Comparison of ENCODE assay signal across 12 mouse cellular contexts in the genomic region with DNA sequence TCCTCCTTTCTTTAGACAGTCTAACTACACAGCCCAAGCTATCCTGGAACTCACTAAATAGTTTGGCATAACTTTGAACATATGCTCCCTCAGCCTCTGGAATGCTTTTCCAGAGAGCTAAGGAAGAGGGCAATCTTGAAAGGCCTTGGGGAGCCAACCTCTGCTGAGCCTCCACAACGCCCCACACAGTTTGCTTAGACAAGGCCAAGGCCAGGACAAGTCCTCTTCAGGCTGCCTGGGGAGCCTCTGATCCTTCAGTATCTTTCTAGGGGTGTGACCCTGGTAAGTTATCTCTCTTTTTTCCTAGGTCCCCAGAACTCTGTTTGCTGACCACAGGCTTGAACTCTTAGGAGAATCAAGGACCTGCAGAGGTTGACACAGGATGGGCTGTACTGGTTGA. TPM values are rescaled to one million over a fixed set of nuclear protein-coding genes. Genes with fewer than 3 reads are reported as not detected.
A peak's percentile ranks its signal among the peaks of the same experiment; 100 is the strongest.
DNase-seq lines count a peak whose midpoint lies in the region; ATAC-seq and TF ChIP-seq lines count a peak whose summit lies in the region.
"Had no signal": no experiment of that assay in that cellular context is flagged by ENCODE, and none has a peak within 500 bp of the region (broad histone marks: within the 10 kb centered on the region; RNA-seq: fewer than 3 reads in every experiment).

No protein-coding gene starts in this region.

- H3K4me1 ChIP-seq in heart, embryonic 16.5 days (ENCODE audit: control insufficient read depth, insufficient read depth, low read length): peaks cover 12% of the 10 kb centered on the region
- H3K4me1 ChIP-seq in spleen, adult 2 months (ENCODE audit: control insufficient read depth, insufficient read depth, insufficient read length): peaks cover 12% of the 10 kb centered on the region; the same call in 1 of the 2 replicates
- 0 out of 2 replicates have a peak, but pooled peaks cover 2% of the 10 kb centered on the region for H3K4me1 ChIP-seq in intestine, postnatal 0 days (replicated peaks; ENCODE audit: control insufficient read depth, insufficient read depth, low read length)
- H3K4me1 ChIP-seq: hindbrain, embryonic 13.5 days had no signal

- TF ChIP-seq POLR2A in spleen, adult 2 months (IDR thresholded peaks at IDR 0.05; ENCODE audit: low read depth, low read length): no peak

- no peak for DNase-seq in heart, adult 8-10 months (ENCODE audit: low spot score)
- no peak for DNase-seq in spleen, adult 2 months (ENCODE audit: low read depth in 1 of 2, low spot score in 2 of 2)
- no peak for DNase-seq in spleen, postnatal 36 days (ENCODE audit: low spot score in 2 of 2)
- DNase-seq in thymus, postnatal 36 days: peak; percentile 38 to 40
- DNase-seq in c-Kit-positive CD71-positive TER-119-positive erythroid progenitor cells, embryonic 14.5 days (ENCODE audit: low spot score): no peak
- DNase-seq: cerebellum, adult 2 months; liver, embryonic 13.5 days had no signal

- no peaks in the 10 kb centered on the region for H3K27me3 ChIP-seq in heart, embryonic 16.5 days (ENCODE audit: control insufficient read depth, insufficient read depth, low read length)
- H3K27me3 ChIP-seq in spleen, adult 2 months (ENCODE audit: control insufficient read depth, insufficient read depth, low read length): no peaks in the 10 kb centered on the region
- no peaks in the 10 kb centered on the region for H3K27me3 ChIP-seq in intestine, postnatal 0 days (replicated peaks; ENCODE audit: control insufficient read depth, insufficient read depth, low read length)
- H3K27me3 ChIP-seq: forebrain, embryonic 13.5 days; hindbrain, embryonic 13.5 days; liver, embryonic 13.5 days had no signal

- no peak for TF ChIP-seq CTCF in spleen, adult 2 months (IDR thresholded peaks at IDR 0.05; ENCODE audit: extremely low read depth, insufficient read depth, insufficient read length, insufficient replicate concordance)
- TF ChIP-seq CTCF in intestine, postnatal 0 days (IDR thresholded peaks at IDR 0.05; ENCODE audit: low read depth): no peak

- H3K36me3 ChIP-seq in heart, embryonic 16.5 days (ENCODE audit: control insufficient read depth, insufficient read depth): no peaks in the 10 kb centered on the region
- no peaks in the 10 kb centered on the region for H3K36me3 ChIP-seq in spleen, adult 2 months (ENCODE audit: control insufficient read depth, insufficient read depth, low read length)
- H3K36me3 ChIP-seq in intestine, postnatal 0 days (ENCODE audit: control insufficient read depth, insufficient read depth): no peaks in the 10 kb centered on the region
- H3K36me3 ChIP-seq: G1E; hindbrain, embryonic 13.5 days; liver, embryonic 13.5 days had no signal

- 0 out of 2 replicates have a peak, but pooled peaks have one; percentile 15 for ATAC-seq in heart, embryonic 16.5 days (replicated peaks; ENCODE audit: extremely low read depth, insufficient read depth, low FRiP score)
- ATAC-seq in intestine, postnatal 0 days: no peak
- ATAC-seq: forebrain, embryonic 13.5 days had no signal

- no peak overlapping the region for H3K4me3 ChIP-seq in heart, embryonic 16.5 days (ENCODE audit: low read length)
- no peak overlapping the region for H3K4me3 ChIP-seq in spleen, adult 2 months (ENCODE audit: extremely low read depth, insufficient read depth, insufficient read length)
- H3K4me3 ChIP-seq in intestine, postnatal 0 days (ENCODE audit: low read depth, low read length): no peak overlapping the region
- H3K4me3 ChIP-seq: forebrain, embryonic 13.5 days; hindbrain, embryonic 13.5 days; liver, embryonic 13.5 days had no signal

- H3K9ac ChIP-seq in heart, embryonic 16.5 days (ENCODE audit: low read length): peak overlapping the region; percentile 4; the same call in 1 of the 2 replicates
- H3K9ac ChIP-seq in intestine, postnatal 0 days (ENCODE audit: low read depth, low read length): no peak overlapping the region
- H3K9ac ChIP-seq: forebrain, embryonic 13.5 days; hindbrain, embryonic 13.5 days; liver, embryonic 13.5 days had no signal

- peak overlapping the region; percentile 70 for H3K27ac ChIP-seq in heart, embryonic 16.5 days (ENCODE audit: low read length)
- H3K27ac ChIP-seq in spleen, adult 2 months (ENCODE audit: insufficient read depth, low read length): peak overlapping the region; percentile 36
- H3K27ac ChIP-seq in intestine, postnatal 0 days (ENCODE audit: low read depth, low read length): 0 out of 2 replicates have a peak overlapping the region, but pooled peaks have one; percentile 28
- H3K27ac ChIP-seq: forebrain, embryonic 13.5 days; hindbrain, embryonic 13.5 days; liver, embryonic 13.5 days had no signal

- no peak overlapping the region for H3K4me2 ChIP-seq in heart, embryonic 16.5 days (ENCODE audit: low read depth, low read length)
- H3K4me2 ChIP-seq in intestine, postnatal 0 days (replicated peaks; ENCODE audit: low read depth): no peak overlapping the region
- H3K4me2 ChIP-seq: forebrain, embryonic 13.5 days; hindbrain, embryonic 13.5 days; liver, embryonic 13.5 days had no signal

- peaks cover 5% of the 10 kb centered on the region for H3K9me3 ChIP-seq in heart, embryonic 16.5 days (replicated peaks; ENCODE audit: control insufficient read depth, low read length)
- H3K9me3 ChIP-seq in intestine, postnatal 0 days (ENCODE audit: control insufficient read depth): no peaks in the 10 kb centered on the region
- H3K9me3 ChIP-seq: forebrain, embryonic 13.5 days; G1E; hindbrain, embryonic 13.5 days had no signal

- 30% methylated on average over 1 of the region's 1 CpGs for WGBS in heart, embryonic 16.5 days
- 22% methylated on average over 1 of the region's 1 CpGs for WGBS in spleen, adult 2 months
- WGBS in intestine, postnatal 0 days: 14% methylated on average over 1 of the region's 1 CpGs

RNA-seq across cellular contexts. Expression of gene Jade2, which starts 26.6 kb away (rescaled TPM):
- polyA plus RNA-seq in heart, embryonic 16.5 days (2015; fragmentation: Nextera tagmentation; extraction: Ambion mirVana): 1.4 and 1.6 TPM in 2 replicates
- 10 to 100 TPM in 3 of 4 experiments, 1 to 10 TPM in 1; 9.8 to 14.8 (median 11.8) TPM for total RNA-seq in heart, adult 8-10 months (2022)
- polyA plus RNA-seq in spleen, adult 2 months (2012; rRNA removed): 24.8 and 27.2 TPM in 2 replicates
- polyA plus RNA-seq in intestine, postnatal 0 days (2015; fragmentation: Nextera tagmentation; extraction: Ambion mirVana): 1.7 and 2.1 TPM in 2 replicates

Comparison
In these comparisons a context has a peak if more than half of its experiments do, and no peak if none do; other contexts are left out.
1. DNase-seq: peak in thymus, postnatal 36 days (2 of 2); none in heart, adult 8-10 months (single experiment), spleen, adult 2 months (0 of 2), spleen, postnatal 36 days (0 of 2) and c-Kit-positive CD71-positive TER-119-positive erythroid progenitor cells, embryonic 14.5 days (single experiment).
2. Peak in every context shown above with its lines, with median percentiles within 50 percentile points of each other: H3K27ac ChIP-seq.